Mouse (Mus musculus) ES-Bruce4 (cell line): ENCODE measurements around the gene Ctnnd2.

Source experiments
- CTCF ChIP-seq: IDR thresholded peaks from one replicate; pipeline ENCODE4 v1.8.1; 2011; ENCODE audit warnings: low read depth, low read length
- POLR2A ChIP-seq: IDR thresholded peaks from one replicate; pipeline ENCODE4 v1.8.1; 2011; ENCODE audit warnings: low read length; ENCODE audit not compliant: insufficient read depth

DNA sequence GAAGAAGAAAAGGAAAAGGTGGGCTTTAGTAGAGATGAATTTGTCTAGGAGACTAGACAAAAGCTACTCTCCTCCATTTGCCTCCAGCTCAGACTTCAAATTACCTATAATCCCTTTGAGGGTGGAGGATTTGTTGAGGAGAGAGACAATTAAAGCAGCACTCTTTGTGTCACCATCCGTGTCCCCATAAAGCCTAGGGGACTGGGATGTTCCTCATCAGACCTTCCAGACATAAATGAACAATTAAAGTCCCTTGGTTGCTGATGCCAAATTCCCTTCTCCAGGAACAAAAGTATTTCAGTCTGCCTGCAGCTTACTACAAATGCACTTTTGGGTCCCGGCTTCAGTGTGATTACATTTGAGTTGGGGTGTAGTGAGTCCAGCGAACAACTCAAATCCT is 340.1 kb downstream of the Ctnnd2 start:
- TF ChIP-seq POLR2A: no peak
- no peak for TF ChIP-seq CTCF
